Mouse (Mus musculus): ENCODE data around the gene Tmem86b. TPM values are rescaled to one million over a fixed set of nuclear protein-coding genes. Genes with fewer than 3 reads are reported as not detected.
"Not testable (repeated sequence)": the region's sequence is repeated elsewhere in the genome, so short reads cannot be mapped to it uniquely, and the experiment has no call there.

The Tmem86b gene
- total RNA-seq, 1 experiment from 2014 or later, result 10.2 TPM

GRCm38 (mm10) chr7:4647992-4648391 lies 16.8 kb upstream of the Tmem86b start:
- no peak for DNase-seq

DNA sequence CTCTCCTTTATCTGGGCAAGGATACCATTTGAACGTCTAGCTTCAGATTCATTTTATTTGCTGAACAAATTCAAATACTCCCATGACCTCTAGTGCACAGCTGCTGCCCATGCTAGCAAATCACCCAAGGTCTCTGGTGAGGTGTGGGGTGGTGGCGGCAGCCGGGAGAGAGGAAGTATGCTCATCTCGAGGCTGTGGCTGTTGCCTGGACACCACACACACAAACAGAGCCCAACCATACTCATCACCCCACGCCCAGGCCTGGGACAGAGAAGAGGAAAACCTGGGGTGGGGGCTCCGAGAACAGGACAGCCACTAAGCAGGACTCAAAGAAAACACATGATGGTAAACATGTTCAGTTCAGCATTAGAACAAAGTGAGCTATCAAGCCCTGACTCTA lies 16.1 kb upstream of the Tmem86b start:
- no peak for DNase-seq

DNA sequence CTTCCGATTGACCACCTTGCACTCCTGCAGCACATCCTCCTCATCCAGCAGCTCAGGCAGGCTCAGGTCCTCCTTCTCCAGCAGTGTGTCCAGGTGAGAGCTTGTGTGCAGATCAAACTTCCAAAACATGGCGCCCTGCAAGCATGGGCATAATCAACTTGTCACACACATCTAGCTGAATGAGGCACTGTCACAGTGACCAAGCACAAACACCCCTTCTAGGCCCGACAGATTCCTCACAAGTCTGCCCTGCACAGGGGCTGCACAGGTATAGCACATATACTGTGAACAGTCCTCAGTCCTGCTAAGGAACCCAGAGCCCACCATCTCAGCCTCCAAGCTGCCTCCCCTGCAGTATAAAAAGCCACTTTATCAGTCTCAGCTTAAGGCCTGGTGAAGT lies 15.6 kb upstream of the Tmem86b start:
- no peak for DNase-seq

GRCm38 (mm10) chr7:4643225-4643624 lies 12.0 kb upstream of the Tmem86b start:
- no peak for DNase-seq

DNA sequence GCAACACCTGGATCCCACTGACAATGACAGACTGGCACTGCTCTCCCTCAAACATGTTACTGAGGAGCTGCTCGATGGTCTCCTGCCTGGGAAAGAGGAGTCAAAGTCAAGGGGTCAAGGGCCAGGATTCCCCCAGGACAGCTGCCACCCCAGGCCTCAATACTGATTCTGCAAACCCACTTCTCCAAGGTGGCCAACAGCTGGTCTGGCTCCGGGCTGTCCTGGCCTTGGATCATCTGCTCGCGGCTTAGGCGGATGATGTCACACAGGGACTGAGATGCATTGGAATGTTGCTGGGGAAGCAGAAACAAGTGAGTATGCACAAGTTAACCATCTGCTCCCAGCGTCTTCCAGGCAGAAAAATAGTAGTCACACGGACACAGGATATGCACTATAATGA lies 10.7 kb upstream of the Tmem86b start:
- DNase-seq, result peak; percentile 25

DNA sequence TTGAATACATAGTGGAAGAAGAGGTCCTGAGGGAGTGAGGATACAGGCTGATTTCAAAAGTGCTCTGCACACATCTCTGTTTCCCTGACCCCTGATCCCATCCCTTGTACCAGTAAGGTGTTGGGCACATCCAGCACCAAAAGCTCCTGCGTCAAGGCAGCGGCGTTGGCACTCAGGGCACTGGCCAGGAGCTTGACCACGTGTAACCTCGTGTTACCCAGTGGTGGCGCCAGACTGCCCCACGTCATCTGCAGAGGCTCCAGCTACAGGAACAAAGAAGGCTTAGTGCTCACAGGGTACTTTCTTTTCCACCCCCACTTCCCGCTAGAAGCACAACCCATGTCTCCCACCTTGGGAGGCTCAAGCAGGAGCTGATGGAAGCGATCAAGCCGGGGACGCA lies 9.9 kb upstream of the Tmem86b start:
- no peak for DNase-seq

DNA sequence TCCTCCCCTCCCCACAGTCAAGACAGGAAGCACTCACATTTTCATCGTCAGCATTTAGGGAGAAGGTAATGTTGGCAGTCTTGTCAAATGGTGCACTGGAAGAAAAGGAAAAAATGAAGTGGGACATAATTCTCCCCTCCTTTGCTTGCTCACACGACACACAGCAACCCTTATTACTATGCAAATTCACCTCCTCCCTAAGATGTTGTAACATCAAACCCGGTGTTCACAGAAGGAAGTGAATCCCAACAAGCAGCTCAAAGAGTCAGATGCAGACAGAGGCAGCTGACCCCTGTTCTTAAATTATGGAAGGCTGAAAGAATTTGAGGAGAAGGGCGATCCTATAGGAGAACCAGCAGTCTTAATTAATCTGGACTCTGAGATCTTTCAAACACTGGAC lies 5.0 kb upstream of the Tmem86b start:
- DNase-seq, result no peak

GRCm38 (mm10) chr7:4630198-4630597 lies 1.0 kb downstream of the Tmem86b start:
- no peak for DNase-seq

GRCm38 (mm10) chr7:4629586-4629985 lies 1.6 kb downstream of the Tmem86b start:
- no peak for DNase-seq

- DNase-seq, result no peak
Observed at GRCm38 (mm10) chr7:4625928-4626327, 5.3 kb downstream of the Tmem86b start.

DNA sequence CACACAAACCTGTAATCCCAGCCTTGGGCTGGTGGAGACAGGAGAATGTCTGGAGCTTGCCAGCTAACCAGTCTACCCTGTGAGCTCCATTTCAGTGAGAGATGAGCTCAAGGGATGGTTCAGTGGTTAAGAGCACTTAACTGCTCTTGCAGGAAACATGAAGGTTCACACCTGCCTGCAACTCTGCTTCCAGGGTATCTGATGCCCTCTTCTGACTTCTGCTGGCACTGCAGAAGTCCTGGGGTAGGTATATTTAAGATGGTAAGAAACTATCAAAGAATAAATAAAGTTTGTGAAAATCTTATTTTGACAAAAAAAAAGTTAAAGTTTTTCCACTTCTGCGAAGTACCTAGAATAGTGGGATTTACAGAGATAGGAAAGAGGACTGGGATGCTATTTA lies 6.9 kb downstream of the Tmem86b start:
- DNase-seq, result no peak

DNA sequence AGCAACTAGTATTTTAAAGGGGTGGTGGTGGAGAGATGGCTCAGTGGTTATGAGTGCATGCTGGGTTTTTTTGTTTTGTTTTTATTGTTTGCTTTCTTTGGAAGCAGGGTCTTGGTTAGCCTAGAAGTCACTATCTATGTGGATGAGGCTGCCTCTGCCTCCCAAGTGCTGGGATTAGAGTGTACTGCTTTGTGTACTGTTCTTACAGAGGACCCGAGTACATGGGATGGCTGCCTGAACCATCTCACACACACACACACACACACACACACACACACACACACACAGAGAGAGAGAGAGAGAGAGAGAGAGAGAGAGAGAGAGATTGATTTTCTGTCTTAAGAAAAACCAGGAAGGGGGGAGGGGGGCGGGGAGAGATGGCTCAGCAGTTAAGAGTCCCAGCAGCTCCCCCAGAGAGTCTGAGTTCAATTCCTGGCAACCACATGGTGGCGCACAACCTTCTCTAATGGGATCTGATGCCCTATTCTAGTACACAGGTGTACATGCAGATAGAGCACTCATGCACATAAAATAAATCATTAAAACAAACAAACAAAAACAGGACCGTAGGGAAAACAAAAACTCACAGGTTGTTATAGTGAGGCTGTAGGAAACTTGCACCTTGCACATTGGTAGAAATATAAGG lies 7.6 kb downstream of the Tmem86b start:
- peak; percentile 61 for DNase-seq

DNA sequence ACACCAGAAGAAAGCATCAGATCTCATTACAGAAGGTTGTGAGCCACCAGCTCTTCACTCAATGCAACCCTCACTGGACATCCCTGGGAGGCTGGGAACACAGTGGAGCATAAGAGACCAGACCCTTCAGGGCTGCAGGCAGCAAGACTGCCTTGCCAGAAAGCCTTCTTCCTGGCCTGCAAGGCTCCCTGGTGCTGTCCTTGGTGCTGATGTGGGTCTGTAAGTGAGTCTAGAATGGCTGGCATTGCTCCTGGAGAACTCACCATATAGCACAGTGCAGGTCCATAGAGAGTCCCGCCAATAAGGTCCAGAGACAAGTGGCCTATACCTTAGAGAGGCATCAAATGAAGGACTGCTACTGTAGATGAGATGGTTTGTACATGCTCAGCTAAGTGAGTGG lies 11.2 kb downstream of the Tmem86b start:
- DNase-seq, result peak; percentile 66

DNA sequence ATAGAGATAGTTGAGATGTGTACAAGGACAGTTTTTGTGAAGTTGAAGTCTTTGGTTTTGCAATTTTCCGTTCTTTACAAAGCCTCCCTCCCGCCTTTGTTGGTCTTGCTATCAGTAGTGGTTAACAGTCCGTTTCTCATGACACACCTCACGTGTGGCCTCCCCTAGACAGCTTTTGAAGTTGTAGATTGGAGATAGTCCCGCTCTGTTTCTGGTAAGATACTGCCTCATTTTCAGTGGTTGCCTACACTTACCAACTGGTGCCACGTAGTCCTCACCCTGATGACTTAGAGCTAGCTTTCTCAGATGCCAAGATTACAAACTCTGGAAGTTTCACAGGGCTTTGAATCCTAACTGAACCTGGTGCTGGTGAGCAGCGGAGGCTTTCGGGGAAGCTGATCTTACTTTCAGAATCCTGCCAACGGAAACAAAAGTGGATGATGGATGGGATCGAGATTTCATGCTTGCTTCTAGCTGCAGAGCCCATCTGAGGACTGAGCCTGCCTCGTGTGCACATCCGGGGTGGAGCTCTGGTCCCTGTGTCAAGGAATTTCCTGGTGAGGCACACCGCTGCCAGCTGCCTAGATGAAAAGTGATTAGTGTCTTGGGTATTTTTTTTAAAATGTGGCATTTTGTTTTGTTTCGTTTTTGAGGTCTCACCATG lies 17.4 kb downstream of the Tmem86b start:
- DNase-seq, result no peak

GRCm38 (mm10) chr7:4612956-4613355 lies 18.3 kb downstream of the Tmem86b start:
- DNase-seq, result no peak

DNA sequence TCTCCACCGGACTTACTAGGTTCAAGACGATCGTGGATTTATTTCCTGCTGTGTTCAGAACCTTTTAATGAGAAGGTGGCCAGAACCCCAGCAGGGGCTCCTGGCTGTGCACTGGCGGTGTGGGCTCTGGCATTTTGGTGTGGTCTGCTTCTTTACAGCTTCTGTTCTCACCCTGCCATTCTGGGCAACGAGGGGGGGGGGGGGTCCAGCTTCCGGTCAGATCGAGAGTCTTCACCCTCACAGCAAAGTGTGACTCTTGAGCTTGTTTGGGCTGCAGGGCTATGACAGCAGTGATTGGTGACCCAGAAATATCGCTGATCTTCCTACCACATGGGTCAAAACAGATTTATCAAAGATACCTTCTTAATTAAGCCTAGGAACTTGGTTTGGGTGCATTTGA lies 18.8 kb downstream of the Tmem86b start:
- no peak for DNase-seq

DNA sequence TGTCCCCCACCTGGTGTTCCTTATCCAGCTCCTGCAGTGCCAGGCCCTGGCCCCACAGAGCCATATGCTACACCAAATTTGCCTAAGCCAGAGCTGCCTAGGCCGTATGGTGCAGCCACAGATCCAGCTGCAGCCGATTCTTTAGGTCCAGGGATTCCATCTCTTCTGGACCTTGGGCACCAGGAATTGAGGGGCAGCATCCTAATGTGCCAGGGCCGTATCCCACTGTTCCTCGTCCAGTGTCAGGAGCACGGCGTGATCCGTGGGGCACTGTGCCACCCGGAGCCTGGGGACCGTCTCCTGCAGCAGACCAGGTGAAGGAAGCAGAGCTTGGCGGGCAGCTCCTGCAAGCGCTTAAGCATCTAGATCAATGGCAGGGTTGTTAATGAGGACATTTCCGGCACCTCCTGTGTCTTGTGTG lies 19.3 kb downstream of the Tmem86b start:
- no peak for DNase-seq

DNA sequence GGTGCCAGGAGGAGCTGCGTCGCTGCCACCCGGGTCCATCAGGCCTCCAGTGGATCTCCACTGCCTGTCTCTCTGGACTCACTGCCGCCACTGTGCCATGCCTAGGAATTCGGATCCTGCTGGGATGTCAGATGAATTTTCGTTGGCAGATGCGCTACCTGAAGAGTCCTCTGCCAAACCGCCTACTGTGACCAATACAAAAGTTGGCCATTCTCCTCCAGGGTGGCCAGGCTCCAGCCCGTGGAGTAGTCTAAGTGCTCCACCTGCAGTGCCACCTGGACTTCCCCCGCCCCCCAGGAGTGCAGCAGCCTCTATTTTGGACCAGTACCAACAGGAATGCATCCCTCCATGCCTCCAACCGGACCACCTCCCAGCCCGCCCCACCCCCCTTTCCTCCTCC lies 19.7 kb downstream of the Tmem86b start:
- DNase-seq, result no peak

DNA sequence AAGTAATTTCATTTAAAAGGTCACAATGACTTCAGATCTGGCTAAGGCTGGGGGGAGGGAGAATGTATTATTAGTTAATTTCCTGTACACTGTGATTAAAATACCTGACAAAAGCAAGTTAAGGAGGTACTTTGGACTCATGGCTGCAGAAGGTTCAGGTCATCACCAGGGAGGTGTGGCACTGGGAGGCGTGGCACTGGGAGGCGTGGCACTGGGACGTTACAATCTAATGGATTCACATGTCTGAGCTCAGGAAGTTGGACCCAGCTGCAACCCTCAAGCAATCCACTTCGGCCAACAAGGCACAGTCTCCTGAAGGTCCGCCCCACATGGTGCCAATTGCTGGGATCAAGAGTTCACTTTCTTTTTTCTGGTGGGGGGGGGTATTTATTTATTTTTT lies 23.2 kb downstream of the Tmem86b start:
- DNase-seq, result no peak

- DNase-seq, result no peak
Observed at GRCm38 (mm10) chr7:4603873-4604272, 27.3 kb downstream of the Tmem86b start, which contains the start of gene Ptprh. Gene Ptprh, minus strand, starts transcription at chr7:4604041.

DNA sequence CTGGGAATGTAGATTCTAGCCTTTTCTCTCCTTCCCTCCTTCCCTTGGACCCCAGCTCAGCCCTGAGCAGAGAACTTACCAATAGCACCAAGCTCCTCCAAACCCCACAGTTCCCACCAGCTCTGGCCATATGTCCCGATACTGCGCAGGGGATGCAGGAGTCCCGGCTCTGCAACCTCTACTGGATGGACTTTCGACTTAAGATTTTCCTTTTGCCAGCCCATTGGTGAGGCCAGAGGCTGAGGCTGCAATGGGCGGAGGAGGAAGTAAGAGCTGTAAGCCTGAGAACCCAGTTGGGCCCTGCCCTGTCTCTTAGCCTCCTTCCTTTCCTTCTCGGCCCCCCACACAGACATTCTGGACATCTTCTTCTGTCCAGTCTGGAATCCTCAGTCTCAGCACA lies 28.3 kb downstream of the Tmem86b start:
- DNase-seq, result no peak

DNA sequence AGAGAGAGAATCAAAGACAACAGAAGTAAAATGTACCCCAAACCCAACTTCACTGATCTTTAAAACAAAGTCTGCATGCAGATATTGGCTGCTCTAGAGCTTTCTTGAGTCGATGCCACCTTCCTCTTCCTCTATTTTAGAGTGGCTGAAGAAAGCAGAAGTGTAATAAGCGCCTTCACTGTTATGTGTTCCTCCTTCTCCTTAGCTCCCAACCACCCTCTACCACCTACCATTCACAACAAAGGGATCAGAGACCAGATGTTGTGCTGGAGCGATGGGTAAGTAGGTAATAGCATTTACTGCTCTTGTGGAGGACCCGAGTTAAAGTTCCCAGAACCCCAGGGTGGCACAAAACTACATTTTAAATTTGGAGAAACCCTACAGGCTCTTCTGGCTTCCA lies 34.2 kb downstream of the Tmem86b start:
- not testable (repeated sequence) for DNase-seq

DNA sequence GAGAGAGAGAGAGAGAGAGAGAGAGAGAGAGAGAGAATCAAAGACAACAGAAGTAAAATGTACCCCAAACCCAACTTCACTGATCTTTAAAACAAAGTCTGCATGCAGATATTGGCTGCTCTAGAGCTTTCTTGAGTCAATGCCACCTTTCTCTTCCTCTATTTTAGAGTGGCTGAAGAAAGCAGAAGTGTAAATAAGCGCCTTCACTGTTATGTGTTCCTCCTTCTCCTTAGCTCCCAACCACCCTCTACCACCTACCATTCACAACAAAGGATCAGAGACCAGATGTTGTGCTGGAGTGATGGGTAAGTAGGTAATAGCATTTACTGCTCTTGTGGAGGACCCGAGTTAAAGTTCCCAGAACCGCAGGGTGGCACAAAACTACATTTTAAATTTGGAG lies 49.7 kb downstream of the Tmem86b start:
- not testable (repeated sequence) for DNase-seq

Measured in adrenal gland, postnatal 25 days (tissue).